Mouse (Mus musculus): ENCODE measurements at regions not wholly inside any gene's neighbourhood (a gene's known extent, or its start where the extent isn't known, plus 50 kb on each side); places are given as distances from the start of the nearest gene placed in this dataset.

DNA sequence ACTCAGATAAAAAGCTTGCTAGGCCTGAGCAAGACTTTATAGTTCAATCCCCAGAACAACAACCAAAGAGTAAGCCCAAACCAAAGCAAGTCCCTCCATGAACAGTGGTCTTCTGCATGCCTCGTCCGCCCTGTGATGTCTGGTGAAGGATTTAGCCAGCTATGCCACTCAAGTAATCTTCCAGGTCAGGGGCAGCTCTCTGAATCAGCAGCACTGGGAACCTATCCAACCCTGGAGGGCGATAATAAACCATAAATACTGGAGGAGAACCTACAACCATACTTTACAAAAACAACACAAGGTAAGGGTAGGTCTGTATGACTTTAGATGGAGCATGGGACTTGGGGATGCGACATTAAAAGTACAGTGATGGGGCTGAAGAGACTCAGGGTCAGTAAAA lies 283.0 kb downstream of the Gadd45g start:
- no peak for TF ChIP-seq CTCF (conservative IDR thresholded peaks at IDR 0.05; ENCODE audit: insufficient read depth, insufficient read length, low read depth, low read length)
- TF ChIP-seq POLR2A (IDR thresholded peaks at IDR 0.05; ENCODE audit: low read depth, low read length): no peak
